Mouse (Mus musculus) cortical plate, adult 2 months (tissue): Measurements from ENCODE around the gene Tgfb1.

Source experiments
- CTCF ChIP-seq: fragments of 200-500 bp; IDR thresholded peaks from 2 replicates; pipeline ENCODE4 v1.5.1; 2011; ENCODE audit warnings: mild to moderate bottlenecking, control low read depth, low read length; ENCODE audit not compliant: insufficient read depth; ENCODE audit errors: extremely low read depth
- POLR2A ChIP-seq: fragments of 200-500 bp; IDR thresholded peaks from 2 replicates; pipeline ENCODE4 v1.6.1; 2011; ENCODE audit warnings: mild to moderate bottlenecking, low read length, control low read depth; ENCODE audit not compliant: insufficient read depth; ENCODE audit errors: extremely low read depth

DNA sequence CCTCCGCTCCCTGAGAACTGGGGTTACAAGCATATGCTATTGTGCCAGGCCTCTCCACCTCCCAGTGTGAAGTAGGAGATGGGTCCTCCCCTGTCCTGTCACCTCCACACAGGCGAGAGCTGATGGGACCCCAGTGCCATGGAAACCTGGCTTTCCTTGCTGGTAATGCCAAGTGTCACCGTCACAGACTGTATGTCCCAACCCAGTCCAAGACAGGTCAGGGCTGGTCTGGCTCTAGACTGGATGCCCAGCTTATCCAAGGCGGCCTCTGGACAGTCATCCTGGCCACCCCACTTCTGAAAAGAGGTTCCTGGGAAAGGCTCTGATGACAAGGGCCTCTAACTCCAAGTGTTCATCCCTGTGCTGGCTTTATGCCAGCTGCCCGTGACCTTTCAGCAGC, 49.7 kb upstream of the Tgfb1 start:
- no peak for TF ChIP-seq POLR2A
- no peak for TF ChIP-seq CTCF
